ENCODE assay signal across 29 mouse cellular contexts in the genomic region with DNA sequence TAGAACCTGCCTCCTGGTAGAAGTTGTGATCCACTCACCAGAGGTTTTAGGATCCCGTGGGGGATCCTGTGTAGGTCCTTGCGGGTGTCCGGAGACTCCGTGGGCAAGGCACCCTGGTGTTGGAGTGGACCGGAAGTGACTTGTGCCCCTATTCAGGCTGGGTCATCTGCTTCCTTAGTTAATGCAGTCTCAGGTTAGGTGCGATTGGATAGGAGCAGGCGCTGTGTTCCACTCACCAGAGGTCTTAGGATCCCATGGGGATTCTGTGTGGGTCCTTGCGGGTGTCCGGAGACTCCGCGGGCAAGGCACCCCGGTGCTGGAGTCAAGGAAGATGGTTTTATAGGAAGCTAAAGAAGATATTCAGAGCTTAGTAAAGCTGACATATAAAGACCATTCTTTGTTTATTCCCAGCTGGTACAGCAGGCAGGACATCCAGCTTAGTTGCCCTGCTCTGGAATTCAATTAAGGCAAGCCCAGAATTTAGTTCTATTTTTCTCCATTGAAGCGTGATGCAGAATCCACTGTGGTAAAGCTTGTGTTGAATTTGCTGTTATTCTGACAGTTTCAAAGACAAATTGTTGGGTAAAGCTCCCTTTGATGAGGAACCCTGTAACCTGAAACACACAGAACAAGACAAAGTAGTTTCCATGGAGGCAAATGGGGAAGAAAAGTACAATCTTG. TPM values are rescaled to one million over a fixed set of nuclear protein-coding genes. Genes with fewer than 3 reads are reported as not detected.
DNase-seq lines count a peak whose midpoint lies in the region; ATAC-seq lines count a peak whose summit lies in the region.
"Had no signal": no experiment of that assay in that cellular context is flagged by ENCODE, and none has a peak within 500 bp of the region (broad histone marks: within the 10 kb centered on the region; RNA-seq: fewer than 3 reads in every experiment).

No protein-coding gene starts in this region.

- 89% methylated on average over 13 of the region's 13 CpGs for WGBS in hindbrain, embryonic 13.5 days
- WGBS in hindbrain, embryonic 11.5 days, result 87% methylated on average over 13 of the region's 13 CpGs

- H3K4me1 ChIP-seq in hindbrain, embryonic 13.5 days (replicated peaks), result no peaks in the 10 kb centered on the region
- H3K4me1 ChIP-seq in hindbrain, embryonic 11.5 days (replicated peaks; ENCODE audit: control insufficient read depth, insufficient read depth, low read length), result no peaks in the 10 kb centered on the region
- H3K4me1 ChIP-seq: kidney, embryonic 15.5 days; limb, embryonic 13.5 days; liver, embryonic 12.5 days had no signal

- no peak for DNase-seq in hindbrain, embryonic 11.5 days (ENCODE audit: low spot score)
- peak; percentile 9 for DNase-seq in 3134 (ENCODE audit: extremely low read depth, insufficient read length, low spot score)
- DNase-seq in Muller cell, postnatal 12 days (ENCODE audit: inconsistent ontology term), result peak; percentile 97
- peak; percentile 8 for DNase-seq in retina, adult 2 months (ENCODE audit: low read depth, low spot score)
- no peak for DNase-seq in left cerebral cortex, adult 18-20 months (ENCODE audit: low spot score in 2 of 2)
- DNase-seq in neural tube, embryonic 10.5 days (ENCODE audit: extremely low spot score, low spot score), result no peak
- DNase-seq: adrenal gland, postnatal 25 days; cerebellum, adult 11 months; cerebellum, postnatal 10 days; gastrocnemius, postnatal 36 days; heart, postnatal 36 days; kidney, adult 11 months; kidney, postnatal 4 days; lung, adult 18-20 months; lung, postnatal 10 days; right cerebral cortex, postnatal 25 days; spleen, adult 18-20 months had no signal

- no peak overlapping the region for H3K4me2 ChIP-seq in hindbrain, embryonic 13.5 days
- H3K4me2 ChIP-seq in hindbrain, embryonic 11.5 days (replicated peaks; ENCODE audit: low read depth, low read length), result no peak overlapping the region
- H3K4me2 ChIP-seq: kidney, embryonic 15.5 days; limb, embryonic 13.5 days; liver, embryonic 12.5 days had no signal

- no peaks in the 10 kb centered on the region for H3K27me3 ChIP-seq in hindbrain, embryonic 13.5 days
- H3K27me3 ChIP-seq in hindbrain, embryonic 11.5 days (ENCODE audit: control insufficient read depth, insufficient read depth, low read length), result no peaks in the 10 kb centered on the region
- H3K27me3 ChIP-seq: kidney, embryonic 15.5 days; limb, embryonic 13.5 days; liver, embryonic 12.5 days had no signal

- no peak overlapping the region for H3K9ac ChIP-seq in hindbrain, embryonic 13.5 days
- no peak overlapping the region for H3K9ac ChIP-seq in hindbrain, embryonic 11.5 days (ENCODE audit: low read depth, low read length)
- H3K9ac ChIP-seq: kidney, embryonic 15.5 days; limb, embryonic 13.5 days; liver, embryonic 12.5 days had no signal

- H3K9me3 ChIP-seq in hindbrain, embryonic 13.5 days, result 0 out of 2 replicates have a peak, but pooled peaks cover 1% of the 10 kb centered on the region
- H3K9me3 ChIP-seq in hindbrain, embryonic 11.5 days (ENCODE audit: control insufficient read depth, low read length), result peaks cover 4% of the 10 kb centered on the region

- H3K4me3 ChIP-seq in hindbrain, embryonic 13.5 days, result no peak overlapping the region
- no peak overlapping the region for H3K4me3 ChIP-seq in hindbrain, embryonic 11.5 days (ENCODE audit: low read depth, low read length)
- H3K4me3 ChIP-seq: kidney, embryonic 15.5 days; limb, embryonic 13.5 days; liver, embryonic 12.5 days had no signal

- H3K27ac ChIP-seq in hindbrain, embryonic 13.5 days, result no peak overlapping the region
- no peak overlapping the region for H3K27ac ChIP-seq in hindbrain, embryonic 11.5 days (ENCODE audit: low read depth, low read length)
- H3K27ac ChIP-seq: kidney, embryonic 15.5 days; limb, embryonic 13.5 days; liver, embryonic 12.5 days had no signal

- H3K36me3 ChIP-seq in hindbrain, embryonic 13.5 days, result no peaks in the 10 kb centered on the region
- no peaks in the 10 kb centered on the region for H3K36me3 ChIP-seq in hindbrain, embryonic 11.5 days (ENCODE audit: control insufficient read depth, insufficient read depth, low read length)
- H3K36me3 ChIP-seq: kidney, embryonic 15.5 days; limb, embryonic 13.5 days; liver, embryonic 12.5 days had no signal

- ATAC-seq in hindbrain, embryonic 13.5 days (ENCODE audit: low FRiP score), result peak; percentile 21; the same call in 1 of the 2 replicates
- ATAC-seq in hindbrain, embryonic 11.5 days (ENCODE audit: low FRiP score), result no peak
- ATAC-seq: liver, embryonic 12.5 days had no signal

RNA-seq across cellular contexts. Expression of a gene that starts 10.3 kb away (rescaled TPM):
- polyA plus RNA-seq in hindbrain, embryonic 13.5 days (2015; fragmentation: Nextera tagmentation; extraction: Ambion mirVana), result not detected in 2 replicates
- polyA plus RNA-seq in hindbrain, embryonic 11.5 days (2014; fragmentation: Nextera tagmentation; extraction: Ambion mirVana), result not detected in 2 replicates
- not detected for total RNA-seq in left cerebral cortex, adult 18-20 months (2021)
- total RNA-seq: adrenal gland, postnatal 25 days; gastrocnemius, adult 18-20 months; gastrocnemius, postnatal 36 days; left cerebral cortex, postnatal 25 days had no signal
- polyA plus RNA-seq: embryonic facial prominence, embryonic 11.5 days; heart, embryonic 14.5 days; liver, embryonic 12.5 days had no signal

RNA-seq across cellular contexts. Expression of a gene that starts 41.7 kb away (rescaled TPM):
- not detected in 2 replicates for polyA plus RNA-seq in hindbrain, embryonic 13.5 days (2015; fragmentation: Nextera tagmentation; extraction: Ambion mirVana)
- polyA plus RNA-seq in hindbrain, embryonic 11.5 days (2014; fragmentation: Nextera tagmentation; extraction: Ambion mirVana), result not detected in 2 replicates
- total RNA-seq in left cerebral cortex, adult 18-20 months (2021), result not detected
- total RNA-seq: adrenal gland, postnatal 25 days; gastrocnemius, adult 18-20 months; gastrocnemius, postnatal 36 days; heart, adult 8-10 months; heart, postnatal 36 days; left cerebral cortex, postnatal 25 days; neutrophil, adult 5-6 weeks had no signal
- polyA plus RNA-seq: cortical plate, adult 2 months; embryonic facial prominence, embryonic 11.5 days; heart, embryonic 14.5 days; limb, embryonic 13.5 days; liver, embryonic 12.5 days; testis, adult 2 months had no signal

Comparison
In these comparisons a context has a peak if more than half of its experiments do, and no peak if none do; other contexts are left out.
1. DNase-seq: peak in 3134 (single experiment), Muller cell, postnatal 12 days (single experiment) and retina, adult 2 months (single experiment); none in hindbrain, embryonic 11.5 days (single experiment), left cerebral cortex, adult 18-20 months (0 of 2) and neural tube, embryonic 10.5 days (single experiment).